8 mouse cellular contexts compared by ENCODE assay signal in the genomic region with DNA sequence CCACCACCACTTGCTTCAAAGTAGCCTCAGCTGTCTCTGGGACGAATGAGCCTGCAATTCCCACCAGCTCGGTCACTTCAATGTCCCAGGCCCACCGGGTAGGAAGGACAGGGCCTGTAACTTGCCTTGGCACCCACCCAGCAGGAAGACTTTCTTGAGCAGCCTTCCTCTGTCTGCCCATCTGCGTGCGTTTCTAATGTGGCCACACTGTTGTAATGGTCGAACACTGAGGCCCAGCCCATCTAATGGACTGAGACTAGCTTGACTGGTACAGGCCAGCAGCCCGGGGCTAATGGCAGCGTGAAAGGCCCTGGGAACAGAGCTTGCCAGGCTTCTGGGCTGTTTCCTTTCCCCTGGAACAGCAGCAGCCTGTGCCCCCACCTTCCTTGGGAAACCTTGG. TPM values are rescaled to one million over a fixed set of nuclear protein-coding genes. Genes with fewer than 3 reads are reported as not detected.
DNase-seq lines count a peak whose midpoint lies in the region; ATAC-seq and TF ChIP-seq lines count a peak whose summit lies in the region.
"Had no signal": no experiment of that assay in that cellular context is flagged by ENCODE, and none has a peak within 500 bp of the region (broad histone marks: within the 10 kb centered on the region; RNA-seq: fewer than 3 reads in every experiment).

No protein-coding gene starts in this region.

- WGBS in kidney, adult 2 months, result 53% methylated on average over 8 of the region's 8 CpGs
- WGBS in heart, embryonic 14.5 days, result 61% methylated on average over 8 of the region's 8 CpGs

- DNase-seq in kidney, adult 2 months, result no peak
- no peak for DNase-seq in kidney, postnatal 14 days
- peak; percentile 46 to 54 for DNase-seq in right cerebral cortex, postnatal 10 days (ENCODE audit: low spot score in 2 of 2)
- no peak for DNase-seq in right cerebral cortex, postnatal 36 days (ENCODE audit: low spot score in 2 of 2)
- no peak for DNase-seq in Muller cell, postnatal 12 days (ENCODE audit: inconsistent ontology term)
- DNase-seq in natural killer cell, adult 2 months (ENCODE audit: low spot score in 2 of 2), result no peak
- DNase-seq: thymus, adult 2 months had no signal

- no peak for TF ChIP-seq CTCF in kidney, adult 2 months (conservative IDR thresholded peaks at IDR 0.05; ENCODE audit: insufficient read depth, insufficient read length, low read depth, low read length)

- H3K27ac ChIP-seq in kidney, adult 2 months (ENCODE audit: insufficient read depth, low read depth, low read length), result peak overlapping the region; percentile 51; the same call in 1 of the 2 replicates
- H3K27ac ChIP-seq in heart, embryonic 14.5 days (replicated peaks in 1 of 2; ENCODE audit: control insufficient read depth in 1 of 2, insufficient read depth in 1 of 2, low read depth in 2 of 2, low read length in 2 of 2), result peak overlapping the region; percentile 14 to 80

- no peaks in the 10 kb centered on the region for H3K27me3 ChIP-seq in kidney, adult 2 months (replicated peaks; ENCODE audit: control insufficient read depth, insufficient read depth, low read length)
- H3K27me3 ChIP-seq in heart, embryonic 14.5 days (ENCODE audit: control insufficient read depth, insufficient read depth, low read length), result peaks cover 26% of the 10 kb centered on the region

- peaks cover 6% of the 10 kb centered on the region; the same call in 1 of the 2 replicates for H3K4me1 ChIP-seq in kidney, adult 2 months (ENCODE audit: control insufficient read depth, insufficient read depth, low read length)
- peaks cover 46 to 47% of the 10 kb centered on the region in 2 experiments for H3K4me1 ChIP-seq in heart, embryonic 14.5 days (ENCODE audit: control insufficient read depth in 2 of 2, insufficient read depth in 2 of 2, low read length in 2 of 2)

- ATAC-seq in heart, embryonic 14.5 days (ENCODE audit: insufficient number of reproducible peaks, insufficient read depth, low FRiP score, low read depth), result no peak

- no peaks in the 10 kb centered on the region for H3K9me3 ChIP-seq in heart, embryonic 14.5 days (ENCODE audit: control insufficient read depth, low read length)

- peak overlapping the region; percentile 93 for H3K4me2 ChIP-seq in heart, embryonic 14.5 days (ENCODE audit: low read length)

- no peak for TF ChIP-seq POLR2A in kidney, adult 2 months (IDR thresholded peaks at IDR 0.05; ENCODE audit: low read depth, low read length)

- H3K36me3 ChIP-seq in kidney, adult 2 months (ENCODE audit: control insufficient read depth, insufficient read depth, low read length), result no peaks in the 10 kb centered on the region
- H3K36me3 ChIP-seq in heart, embryonic 14.5 days (ENCODE audit: control insufficient read depth, insufficient read depth, low read length), result no peaks in the 10 kb centered on the region

- H3K4me3 ChIP-seq in kidney, adult 2 months (ENCODE audit: insufficient read depth, low read depth, low read length), result no peak overlapping the region
- no peak overlapping the region for H3K4me3 ChIP-seq in heart, embryonic 14.5 days (ENCODE audit: control insufficient read depth in 1 of 2, insufficient read depth in 1 of 2, low read depth in 1 of 2, low read length in 2 of 2)

- peak overlapping the region; percentile 70 for H3K9ac ChIP-seq in heart, embryonic 14.5 days (ENCODE audit: low read length)

RNA-seq across cellular contexts. Expression of a gene that starts 2.9 kb away (rescaled TPM):
- 13.5 and 16.6 TPM in 2 replicates for polyA plus RNA-seq in kidney, adult 2 months (2012; rRNA removed)
- polyA plus RNA-seq in heart, embryonic 14.5 days (2014; fragmentation: Nextera tagmentation; extraction: Ambion mirVana), result 11.3 and 11.7 TPM in 2 replicates

RNA-seq across cellular contexts. Expression of a gene that starts 39.1 kb away (rescaled TPM):
- 0.12 and 0.89 TPM in 2 replicates for polyA plus RNA-seq in kidney, adult 2 months (2012; rRNA removed)
- 0.12 and 0.27 TPM in 2 replicates for polyA plus RNA-seq in heart, embryonic 14.5 days (2014; fragmentation: Nextera tagmentation; extraction: Ambion mirVana)

RNA-seq across cellular contexts. Expression of a gene that starts 50.4 kb away (rescaled TPM):
- polyA plus RNA-seq in kidney, adult 2 months (2012; rRNA removed), result 0.56 TPM in 2 replicates
- polyA plus RNA-seq in heart, embryonic 14.5 days (2014; fragmentation: Nextera tagmentation; extraction: Ambion mirVana), result 0.66 and 1.5 TPM in 2 replicates

RNA-seq across cellular contexts. Expression of a gene that starts 57.5 kb away (rescaled TPM):
- polyA plus RNA-seq in kidney, adult 2 months (2012; rRNA removed), result 0.09 TPM in 1 of 2 replicates, not detected in the other
- 0.62 and 0.70 TPM in 2 replicates for polyA plus RNA-seq in heart, embryonic 14.5 days (2014; fragmentation: Nextera tagmentation; extraction: Ambion mirVana)

Comparison
In these comparisons a context has a peak if more than half of its experiments do, and no peak if none do; other contexts are left out.
1. DNase-seq: peak in right cerebral cortex, postnatal 10 days (2 of 2); none in kidney, adult 2 months (single experiment), kidney, postnatal 14 days (single experiment), right cerebral cortex, postnatal 36 days (0 of 2), Muller cell, postnatal 12 days (single experiment) and natural killer cell, adult 2 months (0 of 2).